ENCODE assay signal across 8 mouse cellular contexts in the genomic region with DNA sequence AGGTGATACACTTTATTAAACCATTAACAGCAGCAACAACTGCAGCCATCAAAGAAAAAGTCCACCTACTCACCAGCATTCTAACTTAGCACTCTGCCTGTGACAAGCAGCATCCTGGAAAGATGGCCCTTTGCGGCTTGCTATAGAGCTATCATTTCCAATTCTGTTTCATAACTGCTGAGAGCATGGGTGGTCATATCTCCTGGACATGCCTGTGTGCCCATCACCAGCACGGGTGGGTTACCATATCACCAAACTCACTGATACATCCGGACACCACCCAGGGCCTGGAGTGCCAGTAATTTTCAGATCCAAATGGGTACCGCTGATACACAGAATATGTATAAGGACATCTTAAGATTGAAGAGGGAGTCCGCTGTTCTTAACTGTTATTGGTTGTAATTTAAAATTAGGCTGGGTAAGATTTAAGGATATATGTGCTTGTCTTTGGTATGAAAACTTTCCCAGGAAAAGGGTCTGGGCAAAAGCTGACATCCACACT. TPM values are rescaled to one million over a fixed set of nuclear protein-coding genes. Genes with fewer than 3 reads are reported as not detected.
A peak's percentile ranks its signal among the peaks of the same experiment; 100 is the strongest.
DNase-seq lines count a peak whose midpoint lies in the region; ATAC-seq and TF ChIP-seq lines count a peak whose summit lies in the region.

No protein-coding gene starts in this region.

- H3K4me3 ChIP-seq in cerebellum, adult 2 months (replicated peaks; ENCODE audit: insufficient read depth, low read depth, low read length), result peak overlapping the region; percentile 80
- peak overlapping the region; percentile 42 for H3K4me3 ChIP-seq in neural tube, embryonic 11.5 days (ENCODE audit: low read depth, low read length)
- peak overlapping the region; percentile 48 for H3K4me3 ChIP-seq in stomach, embryonic 16.5 days (replicated peaks; ENCODE audit: low read length)

- peak; percentile 37 to 43 for DNase-seq in cerebellum, adult 2 months
- no peak for DNase-seq in neural tube, embryonic 11.5 days (ENCODE audit: low spot score)
- no peak for DNase-seq in neural tube, embryonic 10.5 days (ENCODE audit: extremely low spot score, low spot score)
- peak; percentile 31 to 42 for DNase-seq in left cerebral cortex, postnatal 36 days (ENCODE audit: low spot score in 2 of 2)
- no peak for DNase-seq in urinary bladder, postnatal 36 days (ENCODE audit: low spot score in 2 of 2)
- DNase-seq in gastrocnemius, postnatal 14 days, result no peak

- no peak for TF ChIP-seq POLR2A in cerebellum, adult 2 months (IDR thresholded peaks at IDR 0.05; ENCODE audit: borderline replicate concordance, insufficient read depth, low read length)

- H3K36me3 ChIP-seq in neural tube, embryonic 11.5 days (ENCODE audit: control insufficient read depth, insufficient read depth, low read length), result no peaks in the 10 kb centered on the region
- H3K36me3 ChIP-seq in stomach, embryonic 16.5 days (ENCODE audit: control insufficient read depth, insufficient read depth, low read length), result no peaks in the 10 kb centered on the region

- peak overlapping the region; percentile 53 for H3K4me2 ChIP-seq in neural tube, embryonic 11.5 days (ENCODE audit: low read depth)
- H3K4me2 ChIP-seq in stomach, embryonic 16.5 days (ENCODE audit: low read depth, low read length), result peak overlapping the region; percentile 60

- H3K4me1 ChIP-seq in cerebellum, adult 2 months (ENCODE audit: control insufficient read depth, insufficient read depth, low read length), result 0 out of 2 replicates have a peak, but pooled peaks cover 3% of the 10 kb centered on the region
- H3K4me1 ChIP-seq in neural tube, embryonic 11.5 days (ENCODE audit: control insufficient read depth, insufficient read depth, low read length), result peaks cover 8% of the 10 kb centered on the region; the same call in 1 of the 2 replicates
- no peaks in the 10 kb centered on the region for H3K4me1 ChIP-seq in stomach, embryonic 16.5 days (ENCODE audit: control insufficient read depth, insufficient read depth, low read length)

- TF ChIP-seq CTCF in cerebellum, adult 2 months (IDR thresholded peaks at IDR 0.05; ENCODE audit: borderline replicate concordance, insufficient read depth, low read depth, low read length), result no peak

- peak overlapping the region; percentile 79 for H3K27ac ChIP-seq in cerebellum, adult 2 months (ENCODE audit: insufficient read depth, low read length)
- H3K27ac ChIP-seq in neural tube, embryonic 11.5 days (ENCODE audit: low read depth, low read length), result no peak overlapping the region
- H3K27ac ChIP-seq in stomach, embryonic 16.5 days (ENCODE audit: low read length), result no peak overlapping the region

- H3K9ac ChIP-seq in neural tube, embryonic 11.5 days (ENCODE audit: low read length), result peak overlapping the region; percentile 26
- H3K9ac ChIP-seq in stomach, embryonic 16.5 days (ENCODE audit: low read length), result no peak overlapping the region

- intact Hi-C loops in left cerebral cortex, postnatal 36 days (cut with DNase I), result loop anchor here (10.0 kb wide), 2 partner anchors 88 to 458 kb away; partner anchors contain the start of gene Immp2l
- intact Hi-C loops in gastrocnemius, postnatal 14 days (cut with DNase I; ENCODE audit: low total_unique reads), result loop anchor here (10.0 kb wide), 1 partner anchor 638 kb away; no protein-coding TSS in a partner anchor

- H3K9me3 ChIP-seq in neural tube, embryonic 11.5 days (ENCODE audit: control insufficient read depth, low read length), result no peaks in the 10 kb centered on the region
- H3K9me3 ChIP-seq in stomach, embryonic 16.5 days (replicated peaks; ENCODE audit: control insufficient read depth, low read length), result no peaks in the 10 kb centered on the region

- WGBS in cerebellum, adult 2 months, result 28% methylated on average over 5 of the region's 5 CpGs
- WGBS in neural tube, embryonic 11.5 days, result 82% methylated on average over 5 of the region's 5 CpGs
- 83% methylated on average over 5 of the region's 5 CpGs for WGBS in stomach, embryonic 16.5 days

- no peaks in the 10 kb centered on the region for H3K27me3 ChIP-seq in cerebellum, adult 2 months (ENCODE audit: control insufficient read depth, insufficient read depth, low read length)
- H3K27me3 ChIP-seq in neural tube, embryonic 11.5 days (ENCODE audit: control insufficient read depth, insufficient read depth, low read length), result no peaks in the 10 kb centered on the region
- no peaks in the 10 kb centered on the region for H3K27me3 ChIP-seq in stomach, embryonic 16.5 days (ENCODE audit: control insufficient read depth, insufficient read depth, low read length)

- no peak for ATAC-seq in cerebellum, adult (ENCODE audit: insufficient number of reproducible peaks, low FRiP score, low TSS enrichment)
- no peak for ATAC-seq in neural tube, embryonic 11.5 days (ENCODE audit: insufficient read depth, low FRiP score, low TSS enrichment)
- no peak for ATAC-seq in stomach, embryonic 16.5 days (ENCODE audit: insufficient read depth, low FRiP score)

RNA-seq across cellular contexts. Expression of gene Lrrn3, which starts 3.1 kb away (rescaled TPM):
- 22.8 and 23.2 TPM in 2 replicates for polyA plus RNA-seq in cerebellum, adult 2 months (2012; rRNA removed)
- polyA plus RNA-seq in neural tube, embryonic 11.5 days (2014; fragmentation: Nextera tagmentation; extraction: Ambion mirVana), result 53.5 and 57.2 TPM in 2 replicates
- total RNA-seq in left cerebral cortex, postnatal 36 days (2021), result 10 to 100 TPM; 47.9 to 56.2 TPM
- 10.9 and 11.8 TPM in 2 replicates for polyA plus RNA-seq in stomach, embryonic 16.5 days (2015; fragmentation: Nextera tagmentation; extraction: Ambion mirVana)
- under 1 TPM; 0.38 to 0.64 TPM for total RNA-seq in gastrocnemius, postnatal 14 days (2021)

Comparison
In these comparisons a context has a peak if more than half of its experiments do, and no peak if none do; other contexts are left out.
1. DNase-seq: peak in cerebellum, adult 2 months (2 of 2) and left cerebral cortex, postnatal 36 days (2 of 2); none in neural tube, embryonic 11.5 days (single experiment), neural tube, embryonic 10.5 days (single experiment), urinary bladder, postnatal 36 days (0 of 2) and gastrocnemius, postnatal 14 days (single experiment).
2. Peak in every context shown above with its lines, with median percentiles within 50 percentile points of each other: H3K4me3 ChIP-seq.